Mouse (Mus musculus) spleen, postnatal 36 days (tissue): ENCODE measurements at regions not wholly inside any gene's neighbourhood (a gene's known extent, or its start where the extent isn't known, plus 50 kb on each side); places are given as distances from the start of the nearest gene placed in this dataset.
"Not testable (repeated sequence)": the region's sequence is repeated elsewhere in the genome, so short reads cannot be mapped to it uniquely, and the experiment has no call there.

ENCODE experiments used
- DNase-seq, 2 experiments: peaks; one replicate each; pipeline ENCODE4 v3.0.0; 2022; ENCODE audit warnings: low spot score in 2 of 2, mixed read lengths in 1 of 2

DNA sequence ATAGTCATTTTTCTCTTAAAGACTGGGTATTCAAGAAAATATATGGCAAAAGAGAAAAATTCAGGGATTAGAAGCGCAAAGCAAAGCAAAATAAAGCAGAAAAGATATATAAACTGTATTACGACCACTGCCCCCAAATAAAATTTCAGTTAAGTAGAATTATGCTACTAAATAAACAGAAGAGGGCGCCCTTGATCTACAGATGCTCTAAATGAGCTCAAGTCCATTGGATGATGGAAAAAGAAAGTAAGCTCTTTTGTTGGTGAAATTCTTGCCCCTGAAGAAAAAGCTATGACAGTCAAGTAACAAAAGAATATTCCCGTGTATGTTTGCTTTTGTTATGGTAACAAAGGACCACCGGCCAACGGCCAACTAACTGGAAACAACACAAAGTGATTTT is 165.5 kb upstream of the Stk26 start:
- peak in 1 of 2 experiments; percentile 27 for DNase-seq

GRCm38 (mm10) chrX:50657835-50658565 is 182.8 kb upstream of the Stk26 start:
- peak in 1 of 2 experiments; percentile 3 for DNase-seq

GRCm38 (mm10) chrX:50657180-50657834 is 183.5 kb upstream of the Stk26 start:
- DNase-seq: no peak

GRCm38 (mm10) chrX:50655380-50655779 is 185.5 kb upstream of the Stk26 start:
- DNase-seq: not testable (repeated sequence)

DNA sequence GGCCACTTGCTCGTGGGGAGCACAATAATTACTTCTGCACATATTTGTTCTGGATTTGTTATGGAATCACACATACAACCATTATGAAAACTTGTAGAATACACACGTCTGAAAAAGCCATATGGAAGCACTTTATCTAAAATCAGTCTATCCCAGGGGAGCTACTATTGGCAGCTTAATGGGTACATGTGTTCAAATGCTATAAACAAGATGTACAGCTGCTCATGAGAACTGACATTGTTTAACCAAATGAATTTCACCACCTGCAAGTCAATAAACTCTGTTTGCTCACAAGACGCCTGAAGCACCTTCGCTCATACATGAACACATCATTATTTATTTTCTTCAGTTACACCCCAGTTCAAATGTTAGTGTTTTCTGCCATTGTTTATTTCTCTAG is 199.5 kb upstream of the Stk26 start:
- DNase-seq: no peak

DNA sequence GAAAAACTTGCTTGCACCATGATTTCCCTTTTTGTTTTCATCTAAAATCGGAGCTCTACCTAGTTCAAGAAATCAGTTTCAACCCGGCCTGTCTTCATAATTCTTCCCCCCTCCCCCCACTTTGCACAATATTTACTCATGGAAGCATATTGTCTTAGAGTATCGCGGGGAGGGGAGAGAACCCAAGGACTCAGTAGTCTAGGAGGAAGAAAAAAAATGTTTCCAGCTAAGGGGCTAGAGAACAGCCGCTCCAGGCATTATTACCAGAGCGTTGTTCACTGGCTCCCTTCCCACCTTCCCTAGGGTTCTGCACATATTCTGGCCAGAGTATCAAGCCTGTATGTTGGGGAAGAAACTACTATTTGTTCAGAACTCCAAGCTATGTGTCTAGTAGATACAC is 205.2 kb upstream of the Stk26 start:
- no peak for DNase-seq

- peak; percentile 37 to 40 for DNase-seq
Observed at GRCm38 (mm10) chrX:50634842-50635615, 205.8 kb upstream of the Stk26 start.

DNA sequence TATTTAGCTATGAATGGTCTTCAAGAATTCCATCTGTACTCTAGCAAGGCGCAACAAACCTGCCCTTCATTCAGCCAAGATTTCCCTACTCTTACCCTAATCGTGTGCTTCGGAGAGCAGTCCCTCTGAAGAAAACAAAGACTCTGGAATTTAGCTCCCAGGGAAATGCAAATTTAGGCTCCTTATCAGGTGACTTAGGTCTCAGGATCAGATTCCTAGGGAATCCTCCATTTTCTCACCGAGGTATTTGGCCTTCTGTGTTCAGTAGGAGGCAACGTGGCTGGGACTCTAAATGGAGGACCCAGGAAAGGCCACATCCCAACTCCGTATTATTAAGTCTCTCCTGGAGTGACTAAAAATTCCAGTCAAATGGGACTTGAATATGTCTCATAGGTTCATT is 204.2 kb upstream of the Olfr1324 start:
- DNase-seq: no peak

DNA sequence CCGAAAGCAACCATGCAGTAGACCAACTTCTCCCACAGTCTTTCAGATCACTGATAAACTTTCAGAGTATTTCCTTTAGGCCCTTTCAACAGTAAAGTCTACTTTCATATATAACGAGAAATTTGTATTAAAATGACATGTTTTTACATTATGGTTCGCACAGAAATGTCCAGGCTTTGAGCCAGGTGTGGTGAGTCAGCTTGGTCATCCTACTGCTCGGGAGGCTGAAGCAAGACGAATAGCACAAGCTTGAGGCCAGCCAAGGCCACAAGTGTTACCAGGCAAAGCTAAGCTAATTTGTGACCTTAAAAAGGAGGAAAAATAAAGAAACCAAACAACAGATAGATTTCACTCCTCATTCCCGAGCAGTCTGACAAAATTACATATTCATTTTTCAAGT is 197.0 kb upstream of the Olfr1324 start:
- DNase-seq: no peak

GRCm38 (mm10) chrX:50622984-50623455 is 194.7 kb upstream of the Olfr1324 start:
- DNase-seq: peak in 1 of 2 experiments; percentile 77

GRCm38 (mm10) chrX:50620909-50621308 is 192.6 kb upstream of the Olfr1324 start:
- DNase-seq: no peak

DNA sequence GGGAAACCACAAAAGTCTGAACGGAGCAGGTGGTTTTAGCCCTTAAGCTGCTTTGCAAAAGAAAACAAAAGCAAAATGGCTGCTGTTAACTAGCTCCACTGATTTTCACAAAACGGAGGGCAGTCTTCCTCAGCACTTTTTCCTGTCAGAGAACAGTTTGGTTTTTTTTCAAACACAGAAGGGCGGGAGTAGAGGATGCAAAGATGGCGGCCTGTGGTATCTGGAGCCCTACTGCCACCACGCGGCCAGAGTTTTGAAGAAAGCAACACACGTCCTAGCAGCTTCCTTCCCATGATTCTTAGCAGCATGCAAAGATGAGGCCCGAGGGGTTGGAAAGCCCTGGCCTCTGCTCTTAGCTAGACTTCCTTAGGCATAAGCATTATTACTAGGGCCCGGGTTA is 191.6 kb upstream of the Olfr1324 start:
- DNase-seq: peak in 1 of 2 experiments; percentile 85

DNA sequence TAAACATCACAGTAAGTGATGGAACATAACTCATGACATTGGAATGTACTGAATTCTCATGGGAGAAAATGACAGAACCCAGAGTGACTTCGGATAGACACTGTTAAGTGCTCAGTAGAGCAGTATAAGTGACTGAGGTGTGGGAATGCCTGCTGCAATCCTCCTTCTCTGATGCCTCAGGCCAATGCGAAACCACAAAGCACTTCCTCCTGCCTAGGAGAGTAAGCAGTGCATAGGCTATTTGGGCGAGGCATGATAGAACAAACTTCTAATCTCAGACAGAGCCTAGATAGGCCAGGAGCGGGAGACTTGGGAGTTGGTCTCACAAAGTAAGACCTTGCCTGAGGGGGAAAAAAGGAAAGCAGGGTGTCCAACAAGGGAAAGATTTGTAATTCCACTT is 190.6 kb upstream of the Olfr1324 start:
- no peak for DNase-seq

GRCm38 (mm10) chrX:50616920-50617319 is 188.6 kb upstream of the Olfr1324 start:
- peak in 1 of 2 experiments; percentile 93 for DNase-seq

DNA sequence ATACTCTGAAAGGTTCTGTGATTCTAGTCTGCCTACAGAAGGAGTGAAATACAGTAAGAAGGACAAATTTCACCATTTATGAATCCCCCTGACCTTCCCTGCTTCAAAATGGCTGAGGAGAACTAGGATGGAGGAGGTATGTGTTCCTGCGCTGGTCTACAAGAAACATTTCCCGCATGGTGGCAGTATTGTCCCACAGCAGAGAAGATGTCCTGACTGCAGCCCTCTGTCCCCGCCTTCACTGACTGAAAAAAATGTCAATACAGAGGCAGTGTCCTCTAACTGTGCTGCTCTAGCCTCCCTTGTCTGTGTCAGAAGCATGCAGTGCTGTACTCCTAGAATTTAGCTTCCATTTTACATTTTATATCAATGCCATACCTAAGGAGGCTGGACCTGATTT is 186.6 kb upstream of the Olfr1324 start:
- peak; percentile 0 to 80 for DNase-seq

- peak; percentile 15 to 74 for DNase-seq
Observed at GRCm38 (mm10) chrX:50614367-50614766, 186.1 kb upstream of the Olfr1324 start.

GRCm38 (mm10) chrX:50611765-50612591 is 183.7 kb upstream of the Olfr1324 start:
- DNase-seq: peak; percentile 5 to 82

- not testable (repeated sequence) for DNase-seq
Observed at GRCm38 (mm10) chrX:50608141-50608540, 179.8 kb upstream of the Olfr1324 start.

GRCm38 (mm10) chrX:50607636-50608035 is 179.3 kb upstream of the Olfr1324 start:
- DNase-seq: peak; percentile 11 to 87

DNA sequence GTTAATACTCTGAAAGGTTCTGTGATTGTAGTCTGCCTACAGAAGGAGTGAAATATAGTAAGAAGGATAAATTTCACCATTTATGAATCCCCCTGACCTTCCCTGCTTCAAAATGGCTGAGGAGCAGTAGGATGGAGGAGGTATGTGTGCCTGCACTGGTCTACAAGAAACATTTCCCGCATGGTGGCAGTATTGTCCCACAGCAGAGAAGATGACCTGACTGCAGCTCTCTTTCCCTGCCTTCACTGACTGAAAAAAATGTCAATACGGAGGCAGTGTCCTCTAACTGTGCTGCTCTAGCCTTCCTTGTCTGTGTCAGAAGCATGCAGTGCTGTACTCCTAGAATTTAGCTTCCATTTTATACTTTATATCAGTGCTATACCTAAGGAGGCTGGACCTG is 177.2 kb upstream of the Olfr1324 start:
- DNase-seq: peak in 1 of 2 experiments; percentile 80

DNA sequence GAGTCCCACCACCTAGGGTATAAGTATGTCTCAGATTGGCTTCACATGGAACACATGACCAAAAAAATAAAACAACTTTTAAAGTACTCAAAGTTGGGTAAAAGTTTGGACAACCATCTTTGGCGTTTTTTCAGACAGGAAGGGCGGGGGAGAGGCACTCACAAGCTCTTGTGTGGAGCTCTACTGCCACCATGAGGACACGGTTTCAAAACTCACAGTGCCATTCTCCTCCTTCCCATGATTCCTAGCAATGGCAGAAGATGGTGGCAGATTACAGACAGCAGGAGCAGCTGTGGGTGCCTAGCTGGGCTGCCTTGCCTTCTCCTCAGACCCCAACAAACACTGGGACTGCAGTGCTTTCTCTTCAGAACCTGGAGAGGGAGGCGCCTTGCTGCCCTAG is 176.7 kb upstream of the Olfr1324 start:
- peak; percentile 12 to 79 for DNase-seq
